Mouse (Mus musculus) macrophage (primary cell): ENCODE data around the gene Chil1. TPM values are rescaled to one million over a fixed set of nuclear protein-coding genes. Genes with fewer than 3 reads are reported as not detected.

Experiments used
- H3K27ac ChIP-seq: fragments of 350-480 bp; formaldehyde crosslinking; 2 replicates; pipeline ENCODE4 v1.9.0; 2021
- H3K36me3 ChIP-seq: fragments of 350-480 bp; formaldehyde crosslinking; 2 replicates; pipeline ENCODE4 v1.9.0; 2021; ENCODE audit errors: inconsistent target
- H3K4me3 ChIP-seq: fragments of 350-480 bp; formaldehyde crosslinking; 2 replicates; pipeline ENCODE4 v1.9.0; 2021; ENCODE audit errors: inconsistent target
- H3K79me2 ChIP-seq: fragments of 350-480 bp; formaldehyde crosslinking; 2 replicates; pipeline ENCODE4 v1.9.0; 2021; ENCODE audit errors: inconsistent target
- WGBS: methylation state at CpG from one replicate; pipeline ENCODE4 v1.1.7; 2026; ENCODE audit warnings: inconsistent platforms; ENCODE audit not compliant: missing documents; 5-methylcytosine and 5-hydroxymethylcytosine counted together
- polyA plus RNA-seq: library from polyadenylated mRNA; stranded (reverse); fragments of 250-400 nt; gene quantifications from 3 replicates; pipeline ENCODE4 v1.2.4, GENCODE M21; 2018; ENCODE audit warnings: inconsistent platforms

The Chil1 gene
- polyA plus RNA-seq, 1 experiment from 2014 or later = 1.8 TPM

DNA sequence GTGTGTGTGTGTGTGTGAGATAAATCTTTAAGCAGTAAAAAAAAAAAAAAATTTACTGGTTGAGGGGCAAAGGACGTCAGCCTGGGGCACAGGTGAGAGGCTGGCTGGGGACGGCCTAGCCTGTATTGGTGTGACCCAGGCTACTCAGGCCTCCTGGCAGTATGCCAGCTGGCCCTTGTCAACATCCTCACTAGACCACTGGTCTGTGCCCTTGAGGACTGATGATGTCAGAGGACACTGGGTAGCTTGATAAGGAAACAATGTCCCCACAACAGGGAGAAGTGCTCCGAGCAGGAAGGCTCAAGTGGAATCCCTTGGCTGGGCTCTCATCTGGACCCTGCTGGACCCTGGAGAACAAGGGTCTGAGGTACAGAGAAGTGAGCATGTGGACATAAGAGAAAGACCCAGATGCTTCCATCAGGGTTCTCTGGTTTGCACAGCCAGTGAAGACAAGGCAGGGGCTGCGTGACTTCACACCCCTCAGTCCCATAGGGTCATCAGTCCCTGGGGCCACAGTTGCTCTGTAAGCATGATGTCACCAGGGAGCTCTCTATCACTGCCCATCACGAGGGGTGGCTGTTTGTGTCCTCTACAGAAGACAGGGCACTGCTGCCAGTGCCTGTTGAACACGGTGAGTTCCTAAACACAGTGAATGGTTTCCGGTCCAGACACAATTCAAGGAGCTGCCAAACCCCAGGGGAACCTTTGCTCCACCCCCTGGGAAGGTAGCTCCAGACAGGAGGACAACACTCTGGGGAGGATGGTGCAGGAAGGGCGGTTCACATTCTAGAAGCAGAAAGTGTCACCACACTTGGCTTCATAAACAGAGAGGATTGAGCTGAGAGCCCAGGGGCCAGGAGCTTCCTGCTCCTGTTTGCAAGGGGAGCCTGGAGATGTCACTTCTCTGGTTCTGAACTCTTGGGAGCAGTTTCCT lies 40.4 kb downstream of the Chil1 start:
- WGBS = 59% methylated on average over 8 of the region's 8 CpGs
- Histone ChIP-seq H3K36me3 (no peaks in the 10 kb centered on the region), H3K4me3 (no peak overlapping the region), H3K79me2 (no peaks in the 10 kb centered on the region), H3K27ac (no peak overlapping the region)

DNA sequence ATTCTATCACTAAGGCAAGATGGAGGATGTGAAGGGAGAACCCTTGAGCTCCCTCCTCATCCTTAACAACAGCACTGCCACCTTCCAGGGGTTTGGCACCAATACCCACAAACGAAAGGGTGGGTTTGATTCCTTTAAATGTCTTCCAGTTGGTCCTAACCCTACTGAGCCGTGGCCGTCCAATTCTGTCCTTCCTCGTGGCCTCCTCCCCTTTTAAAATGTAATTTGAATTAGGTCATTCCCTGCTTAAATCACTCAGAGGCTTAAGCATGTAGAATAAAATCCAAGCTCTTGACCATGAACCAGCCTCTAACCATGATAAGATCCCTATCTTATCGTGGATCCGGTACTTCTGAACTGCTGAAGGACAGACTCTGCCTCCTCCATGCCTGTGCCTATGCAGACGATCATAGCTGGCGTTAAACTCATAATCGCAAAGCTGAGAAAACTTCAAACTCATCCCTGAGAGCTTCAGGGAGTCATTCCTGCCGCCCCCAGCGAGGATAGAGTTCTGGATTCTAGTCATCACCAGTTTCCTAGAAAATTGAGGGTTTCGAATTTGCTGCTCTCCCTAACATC lies 42.8 kb downstream of the Chil1 start:
- no peak overlapping the region for H3K4me3 ChIP-seq
- 94% methylated on average over 12 of the region's 12 CpGs for WGBS
- no peak overlapping the region for H3K27ac ChIP-seq
- no peaks in the 10 kb centered on the region for H3K79me2 ChIP-seq
- no peaks in the 10 kb centered on the region for H3K36me3 ChIP-seq

- 95% methylated on average over 5 of the region's 5 CpGs for WGBS
- Histone ChIP-seq H3K79me2 (no peaks in the 10 kb centered on the region), H3K27ac (no peak overlapping the region), H3K4me3 (no peak overlapping the region), H3K36me3 (no peaks in the 10 kb centered on the region)
Measured at GRCm38 (mm10) chr1:134225375-134225774, 43.4 kb downstream of the Chil1 start.

DNA sequence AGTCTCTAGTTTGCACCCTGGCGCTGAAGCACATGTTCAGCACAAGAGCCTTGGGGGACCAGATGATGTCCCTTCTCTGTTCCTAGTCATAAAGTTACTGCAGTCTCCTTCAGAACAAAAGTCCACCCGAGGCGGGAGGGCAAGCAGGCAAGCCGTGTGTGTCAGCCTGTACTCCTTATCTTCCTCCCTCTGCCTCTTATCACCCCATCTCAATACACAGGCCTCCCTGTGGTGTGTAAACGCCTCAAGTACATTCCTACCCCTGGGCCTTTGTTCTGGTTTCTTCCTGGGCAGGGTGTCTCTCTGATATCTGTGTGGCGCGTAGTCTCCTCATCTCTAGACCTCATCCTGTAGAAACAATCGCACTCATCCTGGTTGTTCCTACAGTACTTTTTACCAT lies 44.8 kb downstream of the Chil1 start:
- Histone ChIP-seq H3K36me3 (no peaks in the 10 kb centered on the region), H3K27ac (no peak overlapping the region), H3K79me2 (no peaks in the 10 kb centered on the region), H3K4me3 (no peak overlapping the region)
- WGBS = 73% methylated on average over 8 of the region's 8 CpGs

GRCm38 (mm10) chr1:134229806-134230575 lies 48.0 kb downstream of the Chil1 start:
- no peak overlapping the region for H3K4me3 ChIP-seq
- 92% methylated on average over 5 of the region's 5 CpGs for WGBS
- H3K36me3 ChIP-seq = no peaks in the 10 kb centered on the region
- no peaks in the 10 kb centered on the region for H3K79me2 ChIP-seq
- no peak overlapping the region for H3K27ac ChIP-seq

DNA sequence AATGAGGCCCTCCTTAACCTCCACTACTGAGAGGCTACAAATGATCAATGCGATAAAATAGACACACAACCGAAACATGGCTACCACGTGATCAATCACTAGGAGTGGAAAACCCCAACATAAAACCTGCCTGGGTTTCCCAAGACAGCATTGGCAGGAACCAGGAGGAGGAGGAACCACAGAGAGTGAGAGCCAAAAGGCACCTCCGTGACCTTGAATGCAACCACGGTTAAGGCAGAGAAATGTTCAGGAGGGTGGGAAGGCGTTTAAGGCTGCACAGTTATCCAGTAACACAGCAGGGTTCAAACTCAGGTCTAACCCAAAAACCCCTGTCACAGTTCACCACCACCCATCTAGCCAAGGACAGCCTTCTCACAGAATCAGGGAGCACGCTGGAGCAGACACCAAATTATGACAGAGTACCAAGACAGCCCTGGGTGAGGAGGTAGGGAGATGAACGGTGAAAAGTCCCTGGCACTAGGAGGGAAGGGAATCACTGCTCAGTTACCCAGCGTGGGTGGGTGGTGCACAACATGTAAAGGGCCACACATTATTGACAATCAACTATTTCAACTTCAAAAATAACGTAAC lies 48.8 kb downstream of the Chil1 start:
- no peak overlapping the region for H3K4me3 ChIP-seq
- no peaks in the 10 kb centered on the region for H3K79me2 ChIP-seq
- WGBS = 88% methylated on average over 10 of the region's 10 CpGs
- H3K27ac ChIP-seq = no peak overlapping the region
- no peaks in the 10 kb centered on the region for H3K36me3 ChIP-seq

GRCm38 (mm10) chr1:134231270-134231669 lies 49.3 kb downstream of the Chil1 start:
- no peak overlapping the region for H3K4me3 ChIP-seq
- 83% methylated on average over 3 of the region's 3 CpGs for WGBS
- no peak overlapping the region for H3K27ac ChIP-seq
- H3K36me3 ChIP-seq = no peaks in the 10 kb centered on the region
- no peaks in the 10 kb centered on the region for H3K79me2 ChIP-seq

- Histone ChIP-seq H3K27ac (no peak overlapping the region), H3K4me3 (no peak overlapping the region), H3K36me3 (no peaks in the 10 kb centered on the region), H3K79me2 (no peaks in the 10 kb centered on the region)
- 75% methylated on average over 3 of the region's 3 CpGs for whole genome bisulfite sequencing
Measured at GRCm38 (mm10) chr1:134231681-134232080, 49.7 kb downstream of the Chil1 start.

GRCm38 (mm10) chr1:134232326-134232725 lies 50.4 kb downstream of the Chil1 start:
- H3K79me2 ChIP-seq = no peaks in the 10 kb centered on the region
- no peaks in the 10 kb centered on the region for H3K36me3 ChIP-seq
- WGBS = 73% methylated on average over 7 of the region's 8 CpGs
- H3K4me3 ChIP-seq = no peak overlapping the region
- no peak overlapping the region for H3K27ac ChIP-seq

DNA sequence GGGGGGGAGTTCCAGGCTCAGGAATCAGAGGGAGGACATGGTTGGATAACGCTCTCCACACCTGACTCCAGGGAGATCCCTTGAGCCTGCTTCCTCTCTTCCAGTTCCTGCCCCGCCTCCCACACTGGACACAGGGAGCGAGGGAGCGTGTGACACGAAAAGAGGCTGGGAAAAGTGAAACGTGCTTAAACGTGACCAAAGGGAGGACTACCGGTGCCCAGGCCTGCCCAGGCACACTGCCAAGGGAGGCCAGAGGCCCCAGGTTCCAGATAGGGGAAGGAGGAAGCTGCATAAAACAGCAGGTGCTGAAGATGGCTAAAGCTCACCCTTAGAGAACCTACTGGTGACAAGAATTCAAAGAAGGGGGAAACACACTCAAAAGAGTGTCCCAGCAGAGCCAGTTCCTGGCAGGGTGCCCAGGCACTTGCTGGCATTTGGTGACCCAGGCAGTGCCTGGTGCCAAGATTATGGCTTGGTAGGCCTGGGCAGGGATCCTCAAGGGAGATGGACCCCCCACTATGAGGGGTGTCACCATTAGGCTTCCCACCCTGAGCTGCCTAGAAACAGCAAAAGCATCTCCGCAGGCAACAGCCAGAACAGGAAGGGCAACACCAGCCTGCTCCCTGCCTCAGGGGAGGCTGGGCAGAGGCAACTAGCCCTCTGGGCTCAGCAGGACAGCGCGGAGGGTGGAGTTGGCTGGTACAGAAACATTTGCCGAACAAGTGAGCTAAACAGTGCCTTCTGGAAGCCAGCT lies 51.0 kb downstream of the Chil1 start:
- no peaks in the 10 kb centered on the region for H3K36me3 ChIP-seq
- WGBS = 44% methylated on average over 12 of the region's 12 CpGs
- H3K27ac ChIP-seq = no peak overlapping the region
- no peak overlapping the region for H3K4me3 ChIP-seq
- no peaks in the 10 kb centered on the region for H3K79me2 ChIP-seq

- 44% methylated on average over 19 of the region's 19 CpGs for WGBS
- Histone ChIP-seq H3K4me3 (no peak overlapping the region), H3K79me2 (no peaks in the 10 kb centered on the region)
Measured at GRCm38 (mm10) chr1:134233681-134234454, 51.9 kb downstream of the Chil1 start.

DNA sequence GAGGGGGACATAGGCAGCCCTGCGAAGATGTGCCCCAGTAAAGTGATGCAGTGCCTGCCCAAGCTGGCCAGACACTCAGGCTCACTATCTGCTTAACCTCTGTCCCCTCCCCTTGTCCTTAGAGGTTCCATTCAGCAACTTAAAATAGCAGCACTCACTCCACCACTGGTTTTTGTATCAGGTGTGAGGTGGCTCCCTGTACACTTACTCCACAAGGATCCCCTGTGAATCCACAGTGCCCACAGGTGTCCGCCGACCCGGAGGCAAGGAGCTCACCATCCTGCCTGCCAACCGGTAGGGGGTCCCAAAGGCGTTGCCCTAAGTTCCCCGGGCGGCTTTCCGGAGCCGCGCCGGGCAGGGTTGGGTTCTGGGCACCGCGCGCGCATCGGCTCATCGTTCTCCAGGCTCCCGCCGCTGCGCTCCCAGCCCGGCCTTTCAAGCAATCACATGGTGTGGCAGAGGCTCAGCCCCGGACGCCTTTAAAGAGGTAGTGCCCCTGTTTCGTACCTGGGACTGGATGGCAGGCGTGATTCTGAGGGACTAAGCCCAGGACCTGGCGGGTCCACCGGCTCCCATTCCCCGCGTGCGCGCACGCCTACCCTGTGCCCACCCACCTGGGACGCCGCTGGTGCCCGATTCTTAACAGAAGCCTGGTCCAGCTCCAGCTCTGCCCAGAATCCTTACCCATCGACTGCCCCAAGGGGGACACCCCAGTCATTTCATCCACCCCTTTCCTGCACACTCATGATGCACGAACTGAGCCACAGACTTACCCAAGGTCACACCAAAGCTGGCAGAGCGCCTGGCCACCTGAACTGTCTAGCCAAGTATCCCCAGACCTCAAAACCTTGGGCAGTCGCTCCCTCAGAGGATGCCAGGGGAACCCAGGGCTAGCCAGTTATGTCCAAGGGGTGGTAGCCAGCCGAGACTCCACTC lies 52.7 kb downstream of the Chil1 start:
- no peak overlapping the region for H3K27ac ChIP-seq
- no peak overlapping the region for H3K4me3 ChIP-seq
- H3K36me3 ChIP-seq = no peaks in the 10 kb centered on the region
- H3K79me2 ChIP-seq = no peaks in the 10 kb centered on the region
- WGBS = 3% methylated on average over 41 of the region's 41 CpGs

More at GRCm38 (mm10) chr1:134233681-134234454, 51.9 kb downstream of the Chil1 start:
- Histone ChIP-seq H3K36me3 (no peaks in the 10 kb centered on the region), H3K27ac (no peak overlapping the region)
